Mouse (Mus musculus): ENCODE measurements around the gene 1190005I06Rik. TPM values are rescaled to one million over a fixed set of nuclear protein-coding genes. Genes with fewer than 3 reads are reported as not detected.

The 1190005I06Rik gene
- polyA plus RNA-seq (2014; fragmentation: Illumina TruSeq; extraction: RNeasy Lipid Tissue Mini Kit (QIAGEN cat#74804); ENCODE audit: low replicate concordance): not detected

DNA sequence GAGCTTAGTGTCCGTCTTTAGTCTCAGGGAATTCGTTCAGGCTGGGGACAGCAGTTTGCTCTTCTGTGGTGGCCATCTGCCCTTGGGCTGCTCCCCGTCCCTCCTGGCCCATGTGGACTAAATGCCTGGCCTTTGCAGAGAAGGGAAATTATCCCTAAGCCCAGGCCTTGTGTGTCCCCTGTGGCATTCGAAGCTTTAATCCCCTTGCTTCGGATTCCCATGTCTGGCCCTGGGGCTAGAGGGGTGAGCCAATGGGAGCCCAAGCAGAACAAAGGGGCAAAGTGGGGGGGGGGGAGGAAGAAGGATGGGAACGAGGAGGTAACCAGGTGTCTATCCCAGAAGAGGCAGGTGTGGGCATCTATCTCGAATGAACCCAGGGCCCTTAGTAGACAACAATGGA lies at the start of gene 1190005I06Rik:
Gene 1190005I06Rik, minus strand, starts transcription at position 101 of the 400 bp plus-strand sequence.

DNA sequence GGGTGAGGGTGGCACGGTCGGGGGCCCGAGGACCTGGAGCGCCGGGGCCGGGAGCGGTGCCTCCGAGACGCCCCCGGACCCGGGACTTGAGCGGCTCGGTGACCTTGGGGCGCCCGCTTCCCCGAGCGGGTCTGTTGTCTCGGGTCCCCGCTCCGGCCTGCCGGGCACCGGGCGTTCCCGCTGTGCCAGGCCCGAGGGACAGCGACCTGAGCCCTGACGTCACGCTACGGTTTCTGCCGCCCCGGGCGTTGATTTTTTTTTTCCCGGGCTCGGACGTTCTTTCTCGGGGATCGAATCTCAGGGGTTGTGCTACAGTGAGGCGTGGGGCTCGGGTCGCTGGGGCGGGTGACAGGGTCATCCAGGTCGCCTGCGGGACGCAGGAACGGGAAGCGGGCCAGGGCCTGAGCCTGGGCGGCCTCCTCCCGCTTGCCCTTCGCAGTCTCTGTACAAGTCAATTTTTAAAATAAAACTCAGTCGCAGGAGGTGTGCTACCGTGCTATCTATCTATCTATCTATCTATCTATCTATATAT lies 21.0 kb upstream of the 1190005I06Rik start, which contains the start of gene Emc8:
Gene Emc8, minus strand, starts transcription at position 200 of the 532 bp plus-strand sequence.

GRCm38 (mm10) chr8:120667561-120668373 lies 20.3 kb upstream of the 1190005I06Rik start, which contains the start of the genes Gm27021 and Cox4i1:
Gm27021 (minus strand) TSS chr8:120668079.
Cox4i1 (plus strand) TSS chr8:120668222.

GRCm38 (mm10) chr8:120588908-120589771 lies 58.3 kb downstream of the 1190005I06Rik start, which contains the start of gene Gins2:
Gins2 (minus strand) TSS chr8:120589304.

Other genes with a start within 250 kb of the 1190005I06Rik start
- gene Gins2, start 58.3 kb downstream of the 1190005I06Rik start, polyA plus RNA-seq (2014; fragmentation: Illumina TruSeq; extraction: RNeasy Lipid Tissue Mini Kit (QIAGEN cat#74804); ENCODE audit: low replicate concordance): 0.26 TPM
- gene Gm27021, start 20.4 kb upstream of the 1190005I06Rik start, polyA plus RNA-seq (2014; fragmentation: Illumina TruSeq; extraction: RNeasy Lipid Tissue Mini Kit (QIAGEN cat#74804); ENCODE audit: low replicate concordance): not detected
- 10.1 TPM for gene Cox4i1, start 20.6 kb upstream of the 1190005I06Rik start, polyA plus RNA-seq (2014; fragmentation: Illumina TruSeq; extraction: RNeasy Lipid Tissue Mini Kit (QIAGEN cat#74804); ENCODE audit: low replicate concordance)
- 3.3 TPM for gene Emc8, start 20.9 kb upstream of the 1190005I06Rik start, polyA plus RNA-seq (2014; fragmentation: Illumina TruSeq; extraction: RNeasy Lipid Tissue Mini Kit (QIAGEN cat#74804); ENCODE audit: low replicate concordance)
- 3.7 TPM for gene Irf8, start 88.7 kb upstream of the 1190005I06Rik start, polyA plus RNA-seq (2014; fragmentation: Illumina TruSeq; extraction: RNeasy Lipid Tissue Mini Kit (QIAGEN cat#74804); ENCODE audit: low replicate concordance)